In genomic region chr14:54930431-54930830, GRCm38 (mm10) we compare ENCODE assay signal across 17 mouse cellular contexts. TPM values are rescaled to one million over a fixed set of nuclear protein-coding genes. Genes with fewer than 3 reads are reported as not detected.
DNase-seq lines count a peak whose midpoint lies in the region; ATAC-seq and TF ChIP-seq lines count a peak whose summit lies in the region.
"Had no signal": no experiment of that assay in that cellular context is flagged by ENCODE, and none has a peak within 500 bp of the region (broad histone marks: within the 10 kb centered on the region; RNA-seq: fewer than 3 reads in every experiment).

No protein-coding gene starts in this region.

- 19% methylated on average over 2 of the region's 2 CpGs for WGBS in forebrain, embryonic 14.5 days
- WGBS in forebrain, embryonic 11.5 days, result 25% methylated on average over 2 of the region's 2 CpGs

- no peaks in the 10 kb centered on the region for H3K36me3 ChIP-seq in forebrain, embryonic 14.5 days (ENCODE audit: control insufficient read depth, insufficient read depth, low read length)
- no peaks in the 10 kb centered on the region for H3K36me3 ChIP-seq in forebrain, embryonic 11.5 days (ENCODE audit: control insufficient read depth, insufficient read depth, low read length)
- H3K36me3 ChIP-seq in ES-E14 (ENCODE audit: control insufficient read depth, insufficient read depth, low read length, poor library complexity, severe bottlenecking), result no peaks in the 10 kb centered on the region
- H3K36me3 ChIP-seq: heart, embryonic 10.5 days had no signal

- no peaks in the 10 kb centered on the region for H3K9me3 ChIP-seq in forebrain, embryonic 14.5 days (replicated peaks; ENCODE audit: control insufficient read depth, low read length)
- H3K9me3 ChIP-seq in forebrain, embryonic 11.5 days (ENCODE audit: control insufficient read depth, low read length), result no peaks in the 10 kb centered on the region
- H3K9me3 ChIP-seq in ES-E14 (ENCODE audit: control insufficient read depth, insufficient read depth, low read depth, low read length), result no peaks in the 10 kb centered on the region
- H3K9me3 ChIP-seq: heart, embryonic 10.5 days had no signal

- no peak overlapping the region for H3K27ac ChIP-seq in forebrain, embryonic 14.5 days (ENCODE audit: low read depth, low read length)
- no peak overlapping the region for H3K27ac ChIP-seq in forebrain, embryonic 11.5 days (ENCODE audit: low read depth, low read length)
- peak overlapping the region; percentile 58; the same call in 1 of the 2 replicates for H3K27ac ChIP-seq in ES-E14 (ENCODE audit: insufficient read depth, low read depth, low read length, poor library complexity, severe bottlenecking)
- H3K27ac ChIP-seq: heart, embryonic 10.5 days had no signal

- peaks cover 17% of the 10 kb centered on the region for H3K4me1 ChIP-seq in forebrain, embryonic 14.5 days (ENCODE audit: control insufficient read depth, insufficient read depth, low read length)
- peaks cover 10% of the 10 kb centered on the region; the same call in 1 of the 2 replicates for H3K4me1 ChIP-seq in forebrain, embryonic 11.5 days (replicated peaks; ENCODE audit: control insufficient read depth, insufficient read depth, low read length)
- peaks cover 10 to 23% of the 10 kb centered on the region in 2 experiments; a peak in 3 of 4 replicates for H3K4me1 ChIP-seq in ES-E14 (ENCODE audit: control insufficient read depth in 2 of 2, insufficient read depth in 2 of 2, low read length in 2 of 2, poor library complexity in 1 of 2)

- intact Hi-C loops in gastrocnemius, postnatal 14 days (cut with DNase I; ENCODE audit: low total_unique reads), result loop anchor here (10.0 kb wide), 1 partner anchor 86 kb away; no protein-coding TSS in a partner anchor

- peak; percentile 45 for DNase-seq in forebrain, embryonic 14.5 days (ENCODE audit: low spot score)
- DNase-seq in forebrain, embryonic 11.5 days (ENCODE audit: low spot score), result no peak
- peak; percentile 31 for DNase-seq in lung, postnatal 10 days
- no peak for DNase-seq in lung, postnatal 14 days
- no peak for DNase-seq in ES-E14 (ENCODE audit: low read depth, low spot score)
- DNase-seq in fat pad, adult 2 months (ENCODE audit: extremely low read depth, low read depth, low spot score), result peak; percentile 64
- no peak for DNase-seq in gastrocnemius, postnatal 14 days
- DNase-seq: B cell, adult 2 months; cerebellum, adult 18-20 months; gastrocnemius, postnatal 10 days; heart, postnatal 36 days; kidney, adult 11 months had no signal

- no peak overlapping the region for H3K4me3 ChIP-seq in forebrain, embryonic 14.5 days (ENCODE audit: low read depth, low read length)
- no peak overlapping the region for H3K4me3 ChIP-seq in forebrain, embryonic 11.5 days (ENCODE audit: low read depth, low read length)
- H3K4me3 ChIP-seq in ES-E14 (ENCODE audit: insufficient read depth in 1 of 2, low read depth in 1 of 2, low read length in 2 of 2, poor library complexity in 1 of 2, severe bottlenecking in 1 of 2), result no peak overlapping the region
- H3K4me3 ChIP-seq: heart, embryonic 10.5 days had no signal

- no peak overlapping the region for H3K4me2 ChIP-seq in forebrain, embryonic 14.5 days (ENCODE audit: low read length)
- no peak overlapping the region for H3K4me2 ChIP-seq in forebrain, embryonic 11.5 days (ENCODE audit: low read depth, low read length, severe bottlenecking)

- ATAC-seq in forebrain, embryonic 14.5 days, result no peak
- no peak for ATAC-seq in forebrain, embryonic 11.5 days (replicated peaks; ENCODE audit: low FRiP score)
- no peak for ATAC-seq in inflammation-experienced regulatory T-cells, adult 6 months
- ATAC-seq: activated CD4-positive, CD25-positive, alpha-beta regulatory T cell, adult 4 months had no signal

- H3K27me3 ChIP-seq in forebrain, embryonic 14.5 days (replicated peaks; ENCODE audit: control insufficient read depth, insufficient read depth, low read length), result no peaks in the 10 kb centered on the region
- no peaks in the 10 kb centered on the region for H3K27me3 ChIP-seq in forebrain, embryonic 11.5 days (ENCODE audit: control insufficient read depth, insufficient read depth, low read length)

- in situ Hi-C loops in ES-E14 (cut with MboI; ENCODE audit: low sequenced_read_pairs in 2 of 2, unreplicated experiment in 2 of 2), result no loop called here

- no peak overlapping the region for H3K9ac ChIP-seq in forebrain, embryonic 14.5 days (ENCODE audit: low read length)
- no peak overlapping the region for H3K9ac ChIP-seq in forebrain, embryonic 11.5 days (ENCODE audit: low read length)
- H3K9ac ChIP-seq in ES-E14 (ENCODE audit: insufficient read depth, low read depth, low read length, poor library complexity, severe bottlenecking), result no peak overlapping the region

TF ChIP-seq in ES-E14, 5 proteins besides CTCF, POLR2A, EP300 and RAD21:
- TF ChIP-seq MAFK (IDR thresholded peaks at IDR 0.05; ENCODE audit: insufficient read depth, low read depth, low read length), result no peak
- no peak for TF ChIP-seq ZC3H11A (IDR thresholded peaks at IDR 0.05; ENCODE audit: borderline replicate concordance, low read depth, low read length)
- no peak for TF ChIP-seq HCFC1 (IDR thresholded peaks at IDR 0.05; ENCODE audit: borderline replicate concordance, insufficient read depth, low read length)
- no peak for TF ChIP-seq CHD2 (IDR thresholded peaks at IDR 0.05; ENCODE audit: low read depth, low read length)
- no peak for TF ChIP-seq ZNF384 (IDR thresholded peaks at IDR 0.05; ENCODE audit: low read depth, low read length)

RNA-seq across cellular contexts. Expression of gene Il25, which starts 2.1 kb away (rescaled TPM):
- 0.38 and 0.48 TPM in 2 replicates for polyA plus RNA-seq in forebrain, embryonic 14.5 days (2014; fragmentation: Nextera tagmentation; extraction: Ambion mirVana)
- not detected in 2 replicates for polyA plus RNA-seq in forebrain, embryonic 11.5 days (2014; fragmentation: Nextera tagmentation; extraction: Ambion mirVana)
- total RNA-seq in ES-E14 (2012; rRNA removed), result 0.27 and 0.74 TPM in 2 replicates
- polyA plus RNA-seq in inflammation-experienced regulatory T-cells, adult 6 months (2017; shearing (Covaris generic)), result not detected
- not detected for total RNA-seq in gastrocnemius, postnatal 14 days (2021)
- total RNA-seq: gastrocnemius, postnatal 10 days; heart, postnatal 36 days; liver, adult 2 months; MEL had no signal
- polyA plus RNA-seq: activated CD4-positive, CD25-positive, alpha-beta regulatory T cell, adult 4 months; heart, embryonic 10.5 days; liver, adult 2 months had no signal

RNA-seq across cellular contexts. Expression of gene Efs, which starts 4.5 kb away (rescaled TPM):
- 26.9 and 27.7 TPM in 2 replicates for polyA plus RNA-seq in forebrain, embryonic 14.5 days (2014; fragmentation: Nextera tagmentation; extraction: Ambion mirVana)
- 39.4 and 41.8 TPM in 2 replicates for polyA plus RNA-seq in forebrain, embryonic 11.5 days (2014; fragmentation: Nextera tagmentation; extraction: Ambion mirVana)
- total RNA-seq in ES-E14 (2012; rRNA removed), result 10.8 and 28.3 TPM in 2 replicates
- not detected for polyA plus RNA-seq in inflammation-experienced regulatory T-cells, adult 6 months (2017; shearing (Covaris generic))
- total RNA-seq in gastrocnemius, postnatal 14 days (2021), result 1 to 10 TPM; 5.1 to 7.4 TPM
- total RNA-seq: MEL had no signal
- polyA plus RNA-seq: activated CD4-positive, CD25-positive, alpha-beta regulatory T cell, adult 4 months had no signal

RNA-seq across cellular contexts. Expression of gene Cmtm5, which starts 5.6 kb away (rescaled TPM):
- polyA plus RNA-seq in forebrain, embryonic 14.5 days (2014; fragmentation: Nextera tagmentation; extraction: Ambion mirVana), result 2.8 and 3.5 TPM in 2 replicates
- polyA plus RNA-seq in forebrain, embryonic 11.5 days (2014; fragmentation: Nextera tagmentation; extraction: Ambion mirVana), result 0.69 TPM in 1 of 2 replicates, not detected in the other
- 0.74 TPM in 1 of 2 replicates, not detected in the other for total RNA-seq in ES-E14 (2012; rRNA removed)
- not detected for polyA plus RNA-seq in inflammation-experienced regulatory T-cells, adult 6 months (2017; shearing (Covaris generic))
- 1 to 10 TPM in 1 of 2 experiments, under 1 TPM in 1; 0.71 to 3.1 TPM for total RNA-seq in gastrocnemius, postnatal 14 days (2021)
- total RNA-seq: liver, adult 2 months; MEL had no signal
- polyA plus RNA-seq: liver, adult 2 months had no signal

RNA-seq across cellular contexts. Expression of gene Slc22a17, which starts 17.5 kb away (rescaled TPM):
- polyA plus RNA-seq in forebrain, embryonic 14.5 days (2014; fragmentation: Nextera tagmentation; extraction: Ambion mirVana), result 76.1 and 82.9 TPM in 2 replicates
- 44.4 and 51.8 TPM in 2 replicates for polyA plus RNA-seq in forebrain, embryonic 11.5 days (2014; fragmentation: Nextera tagmentation; extraction: Ambion mirVana)
- 5.2 and 16.2 TPM in 2 replicates for total RNA-seq in ES-E14 (2012; rRNA removed)
- 1 to 10 TPM in 2 of 3 experiments, under 1 TPM in 1; 0.25 to 1.6 (median 1.4) TPM for polyA plus RNA-seq in inflammation-experienced regulatory T-cells, adult 6 months (2017; shearing (Covaris generic))
- 1 to 10 TPM; 5.4 to 6.3 TPM for total RNA-seq in gastrocnemius, postnatal 14 days (2021)

RNA-seq across cellular contexts. Expression of gene Myh6, which starts 36.3 kb away (rescaled TPM):
- 0.91 and 1.2 TPM in 2 replicates for polyA plus RNA-seq in forebrain, embryonic 14.5 days (2014; fragmentation: Nextera tagmentation; extraction: Ambion mirVana)
- 0.32 TPM in 1 of 2 replicates, not detected in the other for polyA plus RNA-seq in forebrain, embryonic 11.5 days (2014; fragmentation: Nextera tagmentation; extraction: Ambion mirVana)
- 7.1 and 8.8 TPM in 2 replicates for total RNA-seq in ES-E14 (2012; rRNA removed)
- polyA plus RNA-seq in inflammation-experienced regulatory T-cells, adult 6 months (2017; shearing (Covaris generic)), result not detected
- total RNA-seq in gastrocnemius, postnatal 14 days (2021), result 100 to 1,000 TPM; 121 to 213 TPM
- total RNA-seq: liver, adult 2 months; MEL had no signal
- polyA plus RNA-seq: activated CD4-positive, CD25-positive, alpha-beta regulatory T cell, adult 4 months had no signal

Comparison
In these comparisons a context has a peak if more than half of its experiments do, and no peak if none do; other contexts are left out.
1. DNase-seq: peak in forebrain, embryonic 14.5 days (single experiment), lung, postnatal 10 days (single experiment) and fat pad, adult 2 months (single experiment); none in forebrain, embryonic 11.5 days (single experiment), lung, postnatal 14 days (single experiment), ES-E14 (single experiment) and gastrocnemius, postnatal 14 days (single experiment).
2. RNA of gene Efs, which starts 4.5 kb away (polyA plus RNA-seq): 39.4 to 41.8 TPM in forebrain, embryonic 11.5 days and 26.9 to 27.7 TPM in forebrain, embryonic 14.5 days; not detected in inflammation-experienced regulatory T-cells, adult 6 months; every median in the first group is over 10 times any median in the second.